Mouse (Mus musculus) kidney, adult 2 months (tissue): Measurements from ENCODE around the gene Asrgl1. TPM values are rescaled to one million over a fixed set of nuclear protein-coding genes. Genes with fewer than 3 reads are reported as not detected.

Experiments
- DNase-seq: peaks from one replicate; pipeline ENCODE4 v3.0.0; 2021
- H3K27ac ChIP-seq: fragments of 200-500 bp; 2 replicates; pipeline ENCODE4 v1.5.1; 2012; ENCODE audit warnings: low read depth, low read length, control low read depth, inconsistent platforms; ENCODE audit not compliant: insufficient read depth
- H3K27me3 ChIP-seq: fragments of 200-500 bp; replicated peaks from 2 replicates; pipeline ENCODE4 v1.6.1; 2012; ENCODE audit warnings: mild to moderate bottlenecking, moderate library complexity, low read length, inconsistent platforms; ENCODE audit not compliant: control insufficient read depth, insufficient read depth
- H3K36me3 ChIP-seq: fragments of 200-500 bp; 2 replicates; pipeline ENCODE4 v1.6.1; 2012; ENCODE audit warnings: mild to moderate bottlenecking, moderate library complexity, low read length, inconsistent platforms; ENCODE audit not compliant: control insufficient read depth, insufficient read depth
- H3K4me1 ChIP-seq: fragments of 200-500 bp; 2 replicates; pipeline ENCODE4 v1.6.1; 2011; ENCODE audit warnings: low read length; ENCODE audit not compliant: control insufficient read depth, insufficient read depth
- H3K4me3 ChIP-seq: fragments of 200-500 bp; 2 replicates; pipeline ENCODE4 v1.5.1; 2011; ENCODE audit warnings: mild to moderate bottlenecking, low read depth, low read length, control low read depth; ENCODE audit not compliant: insufficient read depth
- CTCF ChIP-seq: fragments of 200-500 bp; conservative IDR thresholded peaks from 2 replicates; pipeline ENCODE4 v1.5.1; 2011; ENCODE audit warnings: low read depth, mild to moderate bottlenecking, control low read depth, low read length, moderate library complexity, mixed read lengths; ENCODE audit not compliant: insufficient read depth, insufficient read length
- POLR2A ChIP-seq: fragments of 200-500 bp; IDR thresholded peaks from one replicate; pipeline ENCODE4 v1.6.1; 2011; ENCODE audit warnings: low read depth, low read length, control low read depth
- WGBS: fragments of 180-500 bp; shearing (Covaris S2); methylation state at CpG from one replicate; pipeline ENCODE4 v1.1.7; 2018; 5-methylcytosine and 5-hydroxymethylcytosine counted together
- polyA plus RNA-seq: library from polyadenylated mRNA; depleted of rRNA; stranded (reverse); fragments of >200 nt; gene quantifications from 2 replicates; pipeline ENCODE4 v1.2.3, GENCODE M21; 2012

Asrgl1 gene
- polyA plus RNA-seq, 1 experiment: 3.5 TPM

- no peak for TF ChIP-seq POLR2A
- TF ChIP-seq CTCF: no peak
- no peak overlapping the region for H3K4me3 ChIP-seq
- no peak overlapping the region for H3K27ac ChIP-seq
- H3K36me3 ChIP-seq: no peaks in the 10 kb centered on the region
- peak; percentile 54 for DNase-seq
- no peaks in the 10 kb centered on the region for H3K27me3 ChIP-seq
- H3K4me1 ChIP-seq: peaks cover 6% of the 10 kb centered on the region; the same call in 1 of the 2 replicates
- 44% methylated on average over 4 of the region's 4 CpGs for WGBS
These were observed 58.3 kb downstream of the Asrgl1 start for GRCm38 (mm10) chr19:9076982-9077660.

- Histone ChIP-seq H3K4me3 (no peak overlapping the region), H3K27me3 (no peaks in the 10 kb centered on the region), H3K4me1 (peaks cover 6% of the 10 kb centered on the region; the same call in 1 of the 2 replicates), H3K27ac (no peak overlapping the region), H3K36me3 (no peaks in the 10 kb centered on the region)
- WGBS: 94% methylated on average over 3 of the region's 3 CpGs
- TF ChIP-seq CTCF (no peak), POLR2A (no peak)
- no peak for DNase-seq
These were observed 59.4 kb downstream of the Asrgl1 start for GRCm38 (mm10) chr19:9076035-9076434.

DNA sequence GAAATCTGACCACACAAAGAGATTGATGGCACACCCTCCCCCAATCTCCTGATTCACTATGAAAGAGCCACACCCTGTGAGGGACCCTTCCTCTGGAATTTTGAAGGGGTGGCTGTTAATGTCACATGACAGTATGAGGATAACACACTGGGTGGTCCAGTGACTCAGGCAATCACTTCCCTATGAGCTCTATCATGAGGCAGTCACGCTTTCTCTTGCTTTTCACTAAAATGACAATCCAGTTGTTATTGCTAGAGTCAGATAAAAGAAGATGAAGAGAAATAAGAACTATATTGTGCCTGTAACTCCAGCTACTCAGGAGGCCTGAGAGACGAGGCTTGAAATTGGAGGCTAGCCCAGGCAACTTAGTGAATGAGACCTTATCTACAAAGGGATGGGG lies 59.9 kb downstream of the Asrgl1 start:
- 98% methylated on average over 2 of the region's 2 CpGs for WGBS
- no peak overlapping the region for H3K27ac ChIP-seq

DNA sequence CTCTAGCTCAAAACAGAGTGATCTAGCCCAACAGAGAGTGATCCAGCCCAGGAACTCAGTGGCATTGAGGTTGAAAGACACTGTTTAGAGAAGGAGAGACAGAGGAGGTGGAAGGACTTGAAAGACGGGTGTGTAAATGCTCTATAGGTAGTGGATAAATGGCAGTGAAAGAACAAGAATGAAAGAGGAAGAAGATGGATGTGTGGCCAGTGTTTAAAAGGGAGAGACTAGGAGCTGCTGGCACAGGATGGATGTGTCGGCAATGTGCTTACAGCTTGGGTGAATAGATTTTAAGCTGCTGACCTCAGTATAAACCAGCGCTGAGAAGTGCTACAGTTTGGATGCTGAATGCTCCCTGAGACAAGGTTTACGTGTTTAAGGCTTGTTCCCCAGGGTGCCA lies 61.0 kb downstream of the Asrgl1 start:
- no peak for DNase-seq
- H3K4me3 ChIP-seq: no peak overlapping the region
- TF ChIP-seq POLR2A (no peak), CTCF (no peak)
- H3K36me3 ChIP-seq: no peaks in the 10 kb centered on the region
- H3K27me3 ChIP-seq: no peaks in the 10 kb centered on the region
- H3K4me1 ChIP-seq: peaks cover 6% of the 10 kb centered on the region; the same call in 1 of the 2 replicates
- WGBS: 72% methylated on average over 4 of the region's 4 CpGs
- H3K27ac ChIP-seq: peak overlapping the region; percentile 92

More for the DNA sequence above, 59.9 kb downstream of the Asrgl1 start:
- TF ChIP-seq CTCF (no peak), POLR2A (no peak)
- no peak overlapping the region for H3K4me3 ChIP-seq
- no peak for DNase-seq
- no peaks in the 10 kb centered on the region for H3K36me3 ChIP-seq
- H3K27me3 ChIP-seq: no peaks in the 10 kb centered on the region
- peaks cover 6% of the 10 kb centered on the region; the same call in 1 of the 2 replicates for H3K4me1 ChIP-seq

GRCm38 (mm10) chr19:9073776-9074411 lies 61.5 kb downstream of the Asrgl1 start:
- H3K36me3 ChIP-seq: no peaks in the 10 kb centered on the region
- WGBS: 65% methylated on average over 12 of the region's 12 CpGs
- TF ChIP-seq CTCF (no peak), POLR2A (no peak)
- H3K4me1 ChIP-seq: peaks cover 6% of the 10 kb centered on the region; the same call in 1 of the 2 replicates
- H3K4me3 ChIP-seq: no peak overlapping the region
- DNase-seq: peak; percentile 60
- H3K27me3 ChIP-seq: no peaks in the 10 kb centered on the region
- peak overlapping the region; percentile 92 for H3K27ac ChIP-seq

DNA sequence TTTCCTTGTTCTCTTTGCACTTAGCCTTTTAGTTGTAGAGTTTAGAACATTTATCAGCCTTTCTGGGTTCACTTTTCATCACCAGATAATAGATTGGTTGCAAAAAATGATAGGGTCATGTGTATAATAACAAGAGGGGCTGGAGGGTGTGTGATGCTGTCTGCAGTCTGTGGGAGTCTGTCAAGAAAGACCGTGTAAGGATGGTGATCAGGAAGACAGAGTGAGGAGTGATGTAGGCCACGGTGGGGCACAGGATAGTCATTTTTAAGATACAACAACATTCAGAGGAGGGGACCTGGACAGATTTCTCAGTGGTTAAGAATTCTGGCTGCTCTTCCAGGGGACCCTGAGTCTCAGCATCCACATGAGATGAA lies 63.3 kb downstream of the Asrgl1 start:
- H3K27ac ChIP-seq: peak overlapping the region; percentile 85
- peaks cover 6% of the 10 kb centered on the region; the same call in 1 of the 2 replicates for H3K4me1 ChIP-seq
- peak; percentile 18 for DNase-seq
- 63% methylated on average over 2 of the region's 2 CpGs for WGBS
- H3K4me3 ChIP-seq: no peak overlapping the region
- no peaks in the 10 kb centered on the region for H3K27me3 ChIP-seq
- H3K36me3 ChIP-seq: no peaks in the 10 kb centered on the region
- TF ChIP-seq POLR2A: no peak
- TF ChIP-seq CTCF: no peak

DNA sequence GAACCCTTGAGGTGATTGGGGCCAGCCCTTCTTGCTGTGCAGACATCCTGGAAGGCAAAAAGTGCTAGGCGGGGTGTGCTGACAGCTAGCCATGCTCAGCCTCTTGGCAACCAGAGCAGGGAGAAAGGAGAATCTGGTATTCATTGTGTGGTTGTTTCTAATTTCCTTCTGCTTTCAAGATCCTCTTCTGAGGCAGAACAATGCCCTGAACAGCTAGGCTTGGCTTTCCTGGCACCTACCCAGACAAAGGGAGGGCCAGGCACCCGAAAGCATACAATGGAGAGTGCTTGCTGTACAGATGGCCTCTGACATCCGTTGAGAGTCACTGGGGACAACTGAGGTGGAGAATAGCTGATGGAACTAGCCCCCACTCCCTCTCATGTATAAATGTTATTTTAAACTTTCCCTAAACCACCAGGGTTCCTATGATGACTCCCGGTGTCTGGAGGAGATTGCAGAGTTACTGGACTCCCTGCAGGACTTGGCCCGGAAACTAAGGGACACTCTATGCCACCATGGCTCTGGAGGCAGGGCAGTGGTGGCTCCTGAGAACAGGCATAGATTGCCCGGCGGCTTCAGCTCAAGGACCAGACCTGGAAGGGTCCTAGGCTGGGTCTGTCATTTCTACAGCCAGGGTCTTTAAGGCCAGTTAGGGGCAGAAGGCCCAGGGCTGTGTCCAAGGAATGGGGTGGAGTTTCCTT lies 63.8 kb downstream of the Asrgl1 start:
- H3K4me1 ChIP-seq: peaks cover 6% of the 10 kb centered on the region; the same call in 1 of the 2 replicates
- no peak for TF ChIP-seq CTCF
- no peak for TF ChIP-seq POLR2A
- H3K27ac ChIP-seq: peak overlapping the region; percentile 85
- H3K4me3 ChIP-seq: no peak overlapping the region
- no peaks in the 10 kb centered on the region for H3K36me3 ChIP-seq
- peak; percentile 85 for DNase-seq
- H3K27me3 ChIP-seq: no peaks in the 10 kb centered on the region
- 52% methylated on average over 7 of the region's 7 CpGs for WGBS
